Mouse (Mus musculus): ENCODE measurements at regions not wholly inside any gene's neighbourhood (a gene's known extent, or its start where the extent isn't known, plus 50 kb on each side); places are given as distances from the start of the nearest gene placed in this dataset.

DNA sequence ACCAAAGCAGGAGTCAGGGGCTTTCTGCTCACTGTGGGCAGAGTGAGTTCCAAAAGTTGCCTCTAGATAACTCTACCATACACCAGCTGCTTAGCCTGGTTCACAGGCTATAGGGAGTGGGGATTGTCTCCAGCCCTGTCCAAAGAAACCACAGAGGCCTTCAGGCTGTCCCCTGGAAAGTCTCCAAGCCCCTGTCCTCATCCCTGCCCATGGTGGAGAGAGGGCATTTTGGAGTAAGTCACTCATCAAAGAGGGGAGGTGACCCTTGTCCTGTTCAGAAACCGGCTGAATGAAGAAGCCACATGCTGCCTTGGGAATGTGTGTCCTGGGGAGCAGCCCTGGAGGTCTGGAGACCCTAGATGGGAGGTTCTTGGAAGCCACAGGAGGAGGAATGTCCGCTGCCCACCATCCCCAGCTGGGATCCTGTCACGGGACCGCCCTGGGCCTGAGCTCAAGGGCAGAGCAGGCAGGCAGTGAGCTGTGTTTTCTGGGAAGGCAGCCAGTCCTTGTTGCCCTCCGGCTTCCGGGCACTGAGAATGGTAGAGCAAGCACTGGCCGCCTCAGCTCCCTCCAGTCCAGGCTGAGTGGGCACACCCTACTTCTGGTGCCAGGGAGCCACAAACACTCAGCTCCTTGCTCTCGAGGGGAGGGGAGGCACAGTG, 78.4 kb downstream of the Cpn2 start:
- TF ChIP-seq CTCF (IDR thresholded peaks at IDR 0.05; ENCODE audit: low read depth, low read length) (no peak), EP300 (IDR thresholded peaks at IDR 0.05; ENCODE audit: insufficient read depth, low read depth, low read length) (no peak)
